Mouse (Mus musculus): ENCODE results near the gene Fam214a. TPM values are rescaled to one million over a fixed set of nuclear protein-coding genes. Genes with fewer than 3 reads are reported as not detected.
A peak's percentile ranks its signal among the peaks of the same experiment; 100 is the strongest.

The Fam214a gene
- polyA plus RNA-seq, 1 experiment from 2014 or later = 6.4 TPM

- ATAC-seq (no peak), DNase-seq (no peak)
- H3K9me3 ChIP-seq (ENCODE audit: low read length) = no peaks in the 10 kb centered on the region
- H3K9ac ChIP-seq (replicated peaks) = no peak overlapping the region
- no peak overlapping the region for H3K27ac ChIP-seq (ENCODE audit: low read depth)
- TF ChIP-seq EP300 (IDR thresholded peaks at IDR 0.05; ENCODE audit: low read depth) (no peak), CTCF (IDR thresholded peaks at IDR 0.05; ENCODE audit: low read depth) (no peak)
- no peaks in the 10 kb centered on the region for H3K27me3 ChIP-seq (ENCODE audit: insufficient read depth, low read length)
- 82% methylated on average over 1 of the region's 1 CpGs for WGBS (ENCODE audit: insufficient replicate concordance)
- no peak overlapping the region for H3K4me2 ChIP-seq (ENCODE audit: low read depth, low read length)
- no peaks in the 10 kb centered on the region; the same call in 1 of the 2 replicates for H3K4me1 ChIP-seq (ENCODE audit: insufficient read depth)
- peaks cover 15% of the 10 kb centered on the region for H3K36me3 ChIP-seq (replicated peaks; ENCODE audit: insufficient read depth, low read length)
- H3K4me3 ChIP-seq (ENCODE audit: low read depth, low read length) = no peak overlapping the region
These were observed 79.7 kb downstream of the Fam214a start for GRCm38 (mm10) chr9:75032408-75032807.

GRCm38 (mm10) chr9:75033141-75033540 lies 80.5 kb downstream of the Fam214a start:
- TF ChIP-seq CTCF (IDR thresholded peaks at IDR 0.05; ENCODE audit: low read depth) (peak; percentile 53), EP300 (IDR thresholded peaks at IDR 0.05; ENCODE audit: low read depth) (no peak)
- H3K4me2 ChIP-seq (ENCODE audit: low read depth, low read length) = no peak overlapping the region
- peaks cover 14% of the 10 kb centered on the region for H3K36me3 ChIP-seq (replicated peaks; ENCODE audit: insufficient read depth, low read length)
- DNase-seq (no peak), ATAC-seq (no peak)
- no peaks in the 10 kb centered on the region for H3K27me3 ChIP-seq (ENCODE audit: insufficient read depth, low read length)
- H3K9me3 ChIP-seq (ENCODE audit: low read length) = no peaks in the 10 kb centered on the region
- H3K9ac ChIP-seq (replicated peaks) = no peak overlapping the region
- no peaks in the 10 kb centered on the region; the same call in 1 of the 2 replicates for H3K4me1 ChIP-seq (ENCODE audit: insufficient read depth)
- 42% methylated on average over 7 of the region's 7 CpGs for WGBS (ENCODE audit: insufficient replicate concordance)
- H3K27ac ChIP-seq (ENCODE audit: low read depth) = no peak overlapping the region
- H3K4me3 ChIP-seq (ENCODE audit: low read depth, low read length) = no peak overlapping the region

GRCm38 (mm10) chr9:75034691-75035090 lies 82.0 kb downstream of the Fam214a start:
- ATAC-seq = no peak
- WGBS (ENCODE audit: insufficient replicate concordance) = 28% methylated on average over 1 of the region's 1 CpGs
- H3K27ac ChIP-seq (ENCODE audit: low read depth) = no peak overlapping the region
- peaks cover 5% of the 10 kb centered on the region; the same call in 1 of the 2 replicates for H3K36me3 ChIP-seq (replicated peaks; ENCODE audit: insufficient read depth, low read length)
- H3K27me3 ChIP-seq (ENCODE audit: insufficient read depth, low read length) = no peaks in the 10 kb centered on the region
- no peaks in the 10 kb centered on the region for H3K9me3 ChIP-seq (ENCODE audit: low read length)
- no peak overlapping the region for H3K4me2 ChIP-seq (ENCODE audit: low read depth, low read length)
- TF ChIP-seq CTCF (IDR thresholded peaks at IDR 0.05; ENCODE audit: low read depth) = no peak
- no peak for TF ChIP-seq EP300 (IDR thresholded peaks at IDR 0.05; ENCODE audit: low read depth)
- no peak overlapping the region for H3K9ac ChIP-seq (replicated peaks)
- peaks cover 7% of the 10 kb centered on the region for H3K4me1 ChIP-seq (ENCODE audit: insufficient read depth)
- no peak overlapping the region for H3K4me3 ChIP-seq (ENCODE audit: low read depth, low read length)
- DNase-seq = no peak

GRCm38 (mm10) chr9:75035944-75036343 lies 83.3 kb downstream of the Fam214a start:
- ATAC-seq = no peak
- Histone ChIP-seq H3K4me1 (ENCODE audit: insufficient read depth) (peaks cover 15% of the 10 kb centered on the region), H3K9ac (replicated peaks) (no peak overlapping the region), H3K4me3 (ENCODE audit: low read depth, low read length) (no peak overlapping the region), H3K9me3 (ENCODE audit: low read length) (no peaks in the 10 kb centered on the region), H3K27ac (ENCODE audit: low read depth) (no peak overlapping the region), H3K4me2 (ENCODE audit: low read depth, low read length) (no peak overlapping the region), H3K27me3 (ENCODE audit: insufficient read depth, low read length) (no peaks in the 10 kb centered on the region), H3K36me3 (replicated peaks; ENCODE audit: insufficient read depth, low read length) (peaks cover 7% of the 10 kb centered on the region; the same call in 1 of the 2 replicates)
- no peak for DNase-seq
- WGBS (ENCODE audit: insufficient replicate concordance) = 68% methylated on average over 4 of the region's 4 CpGs
- TF ChIP-seq CTCF (IDR thresholded peaks at IDR 0.05; ENCODE audit: low read depth) (no peak), EP300 (IDR thresholded peaks at IDR 0.05; ENCODE audit: low read depth) (no peak)

- Histone ChIP-seq H3K27ac (ENCODE audit: low read depth) (peak within 1 kb of the TSS; percentile 85), H3K9me3 (ENCODE audit: low read length) (no peaks in the 10 kb centered on the region), H3K4me2 (ENCODE audit: low read depth, low read length) (peak within 1 kb of the TSS; percentile 86), H3K4me1 (ENCODE audit: insufficient read depth) (peaks cover 20% of the 10 kb centered on the region), H3K36me3 (replicated peaks; ENCODE audit: insufficient read depth, low read length) (0 out of 2 replicates have a peak, but pooled peaks cover 2% of the 10 kb centered on the region), H3K4me3 (ENCODE audit: low read depth, low read length) (peak within 1 kb of the TSS; percentile 91), H3K9ac (replicated peaks) (peak within 1 kb of the TSS; percentile 95), H3K27me3 (ENCODE audit: insufficient read depth, low read length) (no peaks in the 10 kb centered on the region)
- TF ChIP-seq EP300 (IDR thresholded peaks at IDR 0.05; ENCODE audit: low read depth) = no peak
- no peak for TF ChIP-seq CTCF (IDR thresholded peaks at IDR 0.05; ENCODE audit: low read depth)
- under 1% methylated on average over 62 of the region's 73 CpGs for WGBS (ENCODE audit: insufficient replicate concordance)
- DNase-seq (peak; percentile 87), ATAC-seq (peak; percentile 89)
These were observed 85.0 kb downstream of the Fam214a start, which contains the start of gene Arpp19 for GRCm38 (mm10) chr9:75037451-75038356. TSS of gene Arpp19 (plus strand) at chr9:75037614.

GRCm38 (mm10) chr9:75038357-75038688 lies 85.6 kb downstream of the Fam214a start:
- Histone ChIP-seq H3K4me1 (ENCODE audit: insufficient read depth) (peaks cover 20% of the 10 kb centered on the region), H3K9ac (replicated peaks) (peak overlapping the region; percentile 95), H3K4me3 (ENCODE audit: low read depth, low read length) (peak overlapping the region; percentile 91), H3K27ac (ENCODE audit: low read depth) (peak overlapping the region; percentile 85), H3K9me3 (ENCODE audit: low read length) (no peaks in the 10 kb centered on the region), H3K36me3 (replicated peaks; ENCODE audit: insufficient read depth, low read length) (peaks cover 7% of the 10 kb centered on the region; the same call in 1 of the 2 replicates), H3K27me3 (ENCODE audit: insufficient read depth, low read length) (no peaks in the 10 kb centered on the region), H3K4me2 (ENCODE audit: low read depth, low read length) (peak overlapping the region; percentile 86)
- no peak for DNase-seq
- under 1% methylated on average over 10 of the region's 10 CpGs for WGBS (ENCODE audit: insufficient replicate concordance)
- no peak for TF ChIP-seq CTCF (IDR thresholded peaks at IDR 0.05; ENCODE audit: low read depth)
- TF ChIP-seq EP300 (IDR thresholded peaks at IDR 0.05; ENCODE audit: low read depth) = no peak
- ATAC-seq = no peak
